In the genomic region with DNA sequence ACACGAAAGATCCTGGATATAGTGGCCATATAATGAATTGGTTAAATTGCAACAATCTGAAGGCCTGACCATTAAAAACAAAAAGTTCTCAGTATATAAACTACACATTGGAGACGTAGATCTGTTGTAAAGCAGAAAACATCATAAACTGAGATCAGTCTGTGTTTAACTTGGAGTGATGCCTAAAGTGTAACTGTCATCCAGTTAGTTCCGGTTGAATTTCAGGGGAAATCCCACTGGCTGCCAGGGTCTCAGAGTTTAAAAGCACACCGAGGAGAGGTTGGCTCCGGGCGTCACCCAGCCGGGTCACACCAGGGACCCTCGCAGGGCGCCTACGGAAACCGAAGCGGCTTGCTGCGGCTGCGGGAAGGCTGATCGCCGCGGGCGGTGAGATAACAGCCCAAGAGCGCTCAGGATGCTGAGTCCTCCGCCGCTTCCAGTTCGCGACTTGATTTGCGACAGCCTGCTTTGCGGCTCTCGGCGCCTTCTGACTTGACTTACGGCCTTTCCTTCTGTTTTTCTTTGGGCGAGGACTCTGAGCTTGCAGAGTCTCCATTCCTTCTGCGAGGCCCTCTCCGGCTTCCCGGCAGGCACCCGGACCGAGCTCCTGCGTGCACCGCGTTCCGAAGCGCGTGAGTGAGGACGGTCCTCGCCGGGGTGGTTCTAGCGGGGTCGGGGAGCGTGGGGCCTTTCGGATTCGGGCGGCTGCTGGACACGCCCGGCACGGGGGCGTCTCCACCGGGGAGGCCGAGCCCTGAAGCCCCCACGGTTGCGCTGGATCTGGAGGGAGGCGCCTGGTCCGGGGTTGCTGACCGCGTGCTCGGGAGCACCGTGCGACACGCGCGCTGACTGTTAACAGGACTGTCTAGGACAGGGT, we compare ENCODE assay signal across 8 mouse cellular contexts. TPM values are rescaled to one million over a fixed set of nuclear protein-coding genes. Genes with fewer than 3 reads are reported as not detected.
DNase-seq lines count a peak whose midpoint lies in the region; ATAC-seq lines count a peak whose summit lies in the region.

A gene (plus strand): TSS at position 495 of the 877 bp plus-strand sequence.

- ATAC-seq in common myeloid progenitor, adult 5-6 weeks (replicated peaks; ENCODE audit: low read depth, poor library complexity, severe bottlenecking) = peak; percentile 93

- H3K27me3 ChIP-seq in megakaryocyte, embryonic 14.5 days (replicated peaks) = no peaks in the 10 kb centered on the region

- peak; percentile 96 for DNase-seq in ZHBTc4 (ENCODE audit: low read depth, low spot score)
- DNase-seq in gastrocnemius, adult 8-10 months (ENCODE audit: low spot score in 2 of 2) = peak; percentile 66 to 72
- peak; percentile 62 for DNase-seq in hindlimb bud, embryonic 11.5 days (ENCODE audit: extremely low spot score, low read depth, low spot score)
- DNase-seq in left cerebral cortex, adult 8-10 months (ENCODE audit: low spot score in 2 of 2) = peak; percentile 79 to 84
- DNase-seq in right cerebral cortex, postnatal 10 days (ENCODE audit: low spot score in 2 of 2) = peak; percentile 92
- DNase-seq in urinary bladder, postnatal 25 days (ENCODE audit: low spot score) = peak; percentile 73

- no peaks in the 10 kb centered on the region for H3K9me3 ChIP-seq in megakaryocyte, embryonic 14.5 days

- H3K4me1 ChIP-seq in megakaryocyte, embryonic 14.5 days = peaks cover 26% of the 10 kb centered on the region

- H3K4me3 ChIP-seq in megakaryocyte, embryonic 14.5 days (replicated peaks) = peak within 1 kb of the TSS; percentile 96

- peaks cover 16% of the 10 kb centered on the region for H3K36me3 ChIP-seq in megakaryocyte, embryonic 14.5 days (replicated peaks; ENCODE audit: low read length)

RNA-seq across cellular contexts. Expression of the gene that starts here (rescaled TPM):
- total RNA-seq in common myeloid progenitor, adult 5-6 weeks (2017) = 17.9 and 21.1 TPM in 2 replicates
- 10 to 100 TPM; 10.5 to 15.8 (median 11.5) TPM for total RNA-seq in gastrocnemius, adult 8-10 months (2022)
- 10 to 100 TPM; 42.2 to 48.0 (median 44.4) TPM for total RNA-seq in left cerebral cortex, adult 8-10 months (2022)
- 16.3 and 37.0 TPM in 2 replicates for polyA plus RNA-seq in megakaryocyte, embryonic 14.5 days (2012; ENCODE audit: insufficient read depth, low replicate concordance)

Comparison
In these comparisons a context has a peak if more than half of its experiments do, and no peak if none do; other contexts are left out.
1. Peak in every context shown above with its lines: DNase-seq, ATAC-seq and H3K4me3 ChIP-seq.